Mouse (Mus musculus) midbrain, postnatal 0 days (tissue): Measurements from ENCODE around the gene Gpat3. TPM values are rescaled to one million over a fixed set of nuclear protein-coding genes. Genes with fewer than 3 reads are reported as not detected.

Experiments used
- ATAC-seq: fragments of 200-750 bp; cut with Nextera tagmentation; 2 replicates; pipeline ENCODE4 v1.8.0; 2017; ENCODE audit warnings: moderate number of reproducible peaks, mild to moderate bottlenecking, moderate TSS enrichment, moderate library complexity; ENCODE audit not compliant: low FRiP score
- DNase-seq: peaks from one replicate; pipeline ENCODE4 v3.0.0-alpha.2; 2015; ENCODE audit warnings: low spot score
- H3K27ac ChIP-seq: fragments of 300-500 bp; sonication (generic); 2 replicates; pipeline ENCODE4 v1.5.1; 2014; ENCODE audit warnings: low read depth, mild to moderate bottlenecking, low read length, mixed read lengths
- H3K27me3 ChIP-seq: fragments of 300-500 bp; sonication (generic); 2 replicates; pipeline ENCODE4 v1.6.1; 2014; ENCODE audit warnings: low read length, control low read depth, mixed read lengths; ENCODE audit not compliant: insufficient read depth
- H3K36me3 ChIP-seq: fragments of 300-500 bp; sonication (generic); 2 replicates; pipeline ENCODE4 v1.6.1; 2014; ENCODE audit warnings: low read length, control low read depth, mixed read lengths; ENCODE audit not compliant: insufficient read depth
- H3K4me1 ChIP-seq: fragments of 300-500 bp; sonication (generic); 2 replicates; pipeline ENCODE4 v1.6.1; 2014; ENCODE audit warnings: mild to moderate bottlenecking, control low read depth, antibody characterized with exemption, low read length, mixed read lengths; ENCODE audit not compliant: insufficient read depth
- H3K4me2 ChIP-seq: fragments of 300-500 bp; sonication (generic); 2 replicates; pipeline ENCODE4 v1.6.1; 2014; ENCODE audit warnings: low read depth, mild to moderate bottlenecking, low read length, mixed read lengths; ENCODE audit not compliant: poor library complexity, severe bottlenecking
- H3K4me3 ChIP-seq: fragments of 300-500 bp; sonication (generic); 2 replicates; pipeline ENCODE4 v1.5.1; 2014; ENCODE audit warnings: low read depth, mild to moderate bottlenecking, low read length, moderate library complexity
- H3K9ac ChIP-seq: fragments of 300-500 bp; sonication (generic); replicated peaks from 2 replicates; pipeline ENCODE4 v1.6.1; 2014; ENCODE audit warnings: mild to moderate bottlenecking, low read length, moderate library complexity, mixed read lengths; ENCODE audit not compliant: poor library complexity, severe bottlenecking
- H3K9me3 ChIP-seq: fragments of 300-500 bp; sonication (generic); 2 replicates; pipeline ENCODE4 v1.6.1; 2016; ENCODE audit warnings: low read length, control low read depth
- CTCF ChIP-seq: IDR thresholded peaks from 2 replicates; pipeline ENCODE4 v1.5.1; 2016; ENCODE audit warnings: antibody characterized with exemption, mild to moderate bottlenecking
- WGBS: fragments of 180-500 bp; shearing (Covaris S2); extraction: QIAGEN DNeasy Blood & Tissue Kit; methylation state at CpG from one replicate; pipeline ENCODE4 v1.1.7; 2014; 5-methylcytosine and 5-hydroxymethylcytosine counted together
- polyA plus RNA-seq: library from polyadenylated mRNA; unstranded; fragments of >200 nt; fragmentation: Nextera tagmentation; extraction: Ambion mirVana; gene quantifications from 2 replicates; pipeline ENCODE4 v1.2.1, GENCODE M21; 2015
- total RNA-seq: library from RNA; depleted of rRNA; stranded (reverse); fragments of >200 nt; gene quantifications from 2 replicates; pipeline ENCODE4 v1.2.3, GENCODE M21; 2014

Gpat3 gene
- total and polyA plus RNA-seq, 2 experiments from 2014 or later = 0.83 to 2.0 TPM

DNA sequence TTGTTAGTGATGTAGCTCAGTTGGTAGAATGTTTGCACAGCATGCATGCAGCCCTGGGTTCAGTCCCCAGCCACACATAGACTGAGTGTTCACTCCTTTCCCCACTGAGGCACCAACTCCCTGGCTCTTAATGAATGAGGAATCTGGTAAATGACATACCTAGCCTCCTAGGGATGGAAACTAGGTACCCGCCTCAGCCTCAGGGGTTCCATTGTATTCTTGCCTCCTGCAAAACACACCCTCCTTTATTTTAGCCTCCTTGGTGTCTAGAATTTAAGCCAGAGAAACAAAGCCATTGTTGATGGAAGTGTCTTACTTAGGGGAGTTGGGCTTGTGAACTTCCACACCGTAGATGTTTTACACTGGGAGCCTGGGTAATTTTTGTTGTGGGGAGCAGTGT is 17.6 kb downstream of the Gpat3 start:
- Histone ChIP-seq H3K27ac (no peak overlapping the region), H3K36me3 (no peaks in the 10 kb centered on the region), H3K27me3 (no peaks in the 10 kb centered on the region), H3K9me3 (no peaks in the 10 kb centered on the region), H3K4me2 (no peak overlapping the region), H3K4me3 (no peak overlapping the region), H3K4me1 (no peaks in the 10 kb centered on the region), H3K9ac (no peak overlapping the region)
- no peak for ATAC-seq
- WGBS = 59% methylated on average over 2 of the region's 2 CpGs
- no peak for TF ChIP-seq CTCF
- DNase-seq = no peak

DNA sequence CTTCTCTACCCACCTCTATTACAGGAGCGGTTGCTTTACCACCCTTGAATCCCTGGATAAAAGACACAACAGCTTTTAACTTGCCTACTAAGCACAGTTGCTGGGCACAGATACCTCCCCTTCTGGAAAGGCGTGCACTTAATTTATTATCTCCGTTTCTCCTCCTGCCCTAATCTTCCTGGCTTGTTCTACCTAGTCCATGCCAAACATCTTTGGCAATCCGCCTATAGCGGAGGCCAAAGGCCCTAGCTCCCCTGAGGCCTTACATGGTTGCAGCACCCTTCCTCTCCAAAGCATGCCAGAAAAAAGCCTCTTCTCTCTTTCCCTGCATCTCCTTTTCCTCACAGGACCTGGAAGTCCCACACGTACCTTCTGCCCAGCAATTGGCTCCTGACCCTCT is 18.9 kb downstream of the Gpat3 start:
- ATAC-seq = no peak
- TF ChIP-seq CTCF = no peak

DNA sequence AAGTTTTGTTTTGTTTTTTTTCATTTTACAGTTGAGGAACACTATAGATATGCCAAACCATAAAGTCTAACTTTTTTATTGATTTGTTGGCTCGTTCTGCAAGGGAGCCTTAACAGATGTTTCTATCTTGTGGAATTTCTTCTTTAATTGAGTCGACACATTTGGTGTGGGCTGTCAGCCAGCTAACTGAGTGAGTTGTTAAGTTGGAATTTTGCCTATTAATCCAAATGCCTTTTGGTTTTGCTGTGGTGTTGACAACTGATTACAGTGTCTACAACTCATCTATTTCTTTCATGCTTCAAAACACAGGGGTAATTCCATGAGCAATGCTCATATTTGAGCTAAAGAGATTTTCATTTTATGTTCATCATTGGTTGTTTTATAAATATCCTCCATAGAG is 20.7 kb downstream of the Gpat3 start:
- no peak for DNase-seq
- H3K9ac ChIP-seq = no peak overlapping the region
- no peak for ATAC-seq
- H3K4me1 ChIP-seq = no peaks in the 10 kb centered on the region
- H3K4me3 ChIP-seq = no peak overlapping the region
- 72% methylated on average over 2 of the region's 2 CpGs for WGBS
- H3K27me3 ChIP-seq = no peaks in the 10 kb centered on the region
- H3K27ac ChIP-seq = no peak overlapping the region
- no peaks in the 10 kb centered on the region for H3K9me3 ChIP-seq
- no peak for TF ChIP-seq CTCF
- no peaks in the 10 kb centered on the region for H3K36me3 ChIP-seq
- H3K4me2 ChIP-seq = no peak overlapping the region

More for the DNA sequence above, 18.9 kb downstream of the Gpat3 start:
- no peak for DNase-seq
- Histone ChIP-seq H3K9me3 (no peaks in the 10 kb centered on the region), H3K4me1 (no peaks in the 10 kb centered on the region), H3K27me3 (no peaks in the 10 kb centered on the region), H3K4me2 (no peak overlapping the region), H3K4me3 (no peak overlapping the region), H3K36me3 (no peaks in the 10 kb centered on the region), H3K9ac (no peak overlapping the region), H3K27ac (no peak overlapping the region)
- WGBS = 91% methylated on average over 6 of the region's 6 CpGs

DNA sequence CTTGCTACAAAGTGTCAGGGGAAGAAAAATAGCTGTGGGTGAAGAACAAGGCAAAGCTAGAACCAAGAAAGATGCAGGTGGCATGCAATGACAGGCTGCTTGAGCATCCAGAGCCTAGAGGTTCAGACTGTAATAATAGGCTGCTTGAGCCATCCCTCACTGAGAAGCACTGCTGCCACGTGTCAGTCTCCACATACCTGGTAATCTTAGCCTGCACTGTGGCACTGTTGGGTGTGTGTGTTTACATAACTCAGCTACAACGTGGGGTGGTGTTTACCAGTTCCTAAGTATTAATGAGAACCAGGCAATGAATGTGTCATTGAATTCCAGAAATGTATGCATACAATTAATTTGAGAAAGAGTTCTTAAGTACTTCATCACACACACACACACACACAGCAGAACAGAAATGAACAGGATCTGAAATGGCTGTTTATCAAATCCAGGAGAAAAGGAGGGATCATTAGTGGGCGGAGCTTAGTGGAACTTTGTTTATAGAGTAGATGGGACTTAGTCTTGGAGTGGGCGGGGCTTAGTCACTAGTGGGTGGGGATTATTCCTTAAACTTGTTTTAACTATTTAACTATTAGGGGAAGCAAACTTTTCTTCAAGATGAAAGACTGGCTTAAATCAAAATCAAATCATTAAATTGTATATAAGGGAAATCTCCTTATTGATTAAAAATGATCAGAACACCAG is 23.8 kb downstream of the Gpat3 start:
- no peaks in the 10 kb centered on the region for H3K27me3 ChIP-seq
- no peaks in the 10 kb centered on the region for H3K4me1 ChIP-seq
- H3K36me3 ChIP-seq = no peaks in the 10 kb centered on the region
- ATAC-seq (no peak), DNase-seq (no peak)
- H3K9me3 ChIP-seq = no peaks in the 10 kb centered on the region
- TF ChIP-seq CTCF = no peak
- no peak overlapping the region for H3K4me2 ChIP-seq
- H3K9ac ChIP-seq = no peak overlapping the region
- no peak overlapping the region for H3K4me3 ChIP-seq
- 71% methylated on average over 4 of the region's 4 CpGs for WGBS
- no peak overlapping the region for H3K27ac ChIP-seq

DNA sequence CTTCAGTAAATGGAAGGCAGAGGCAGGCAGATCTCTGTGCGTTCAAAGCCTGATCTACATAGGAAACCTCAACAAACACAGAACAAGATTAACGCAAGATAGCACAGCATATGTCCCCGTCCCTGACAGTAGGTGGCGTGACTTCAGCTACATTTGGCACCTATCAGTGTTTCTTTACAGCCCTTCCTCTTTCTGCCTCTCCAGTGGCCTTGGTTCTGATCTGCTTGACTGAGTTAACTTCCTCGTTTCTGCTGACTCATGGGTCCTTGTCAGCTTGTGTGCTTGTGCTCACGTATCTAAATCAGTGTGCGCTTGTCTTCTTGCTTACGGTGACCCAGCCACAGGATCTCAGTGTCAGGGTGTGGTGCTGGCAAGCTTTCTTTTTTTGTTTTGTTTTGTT is 26.5 kb downstream of the Gpat3 start:
- ATAC-seq = no peak
- Histone ChIP-seq H3K4me3 (no peak overlapping the region), H3K4me2 (no peak overlapping the region), H3K4me1 (no peaks in the 10 kb centered on the region), H3K36me3 (no peaks in the 10 kb centered on the region), H3K27ac (no peak overlapping the region), H3K9ac (no peak overlapping the region), H3K9me3 (no peaks in the 10 kb centered on the region), H3K27me3 (no peaks in the 10 kb centered on the region)
- TF ChIP-seq CTCF = no peak
- WGBS = 88% methylated on average over 8 of the region's 8 CpGs
- no peak for DNase-seq

DNA sequence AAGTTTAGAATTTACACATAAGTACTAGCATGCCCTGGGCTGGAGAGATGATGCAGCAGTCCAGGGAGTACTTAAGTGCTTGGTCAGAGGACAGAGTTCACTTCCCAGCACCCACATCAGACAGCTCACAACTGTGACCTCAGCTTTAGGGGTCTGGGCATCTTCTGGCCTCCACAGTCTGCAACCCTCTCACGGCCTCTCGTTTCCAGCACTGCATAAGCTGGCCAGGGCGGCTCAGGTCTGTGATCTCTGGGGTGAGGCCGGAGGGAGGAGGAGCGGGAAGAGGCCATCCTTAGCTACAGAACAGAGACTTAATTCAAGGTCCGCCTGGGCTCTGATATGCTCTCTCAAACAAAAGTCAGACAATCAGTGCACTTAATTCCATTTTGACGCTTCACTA is 29.2 kb downstream of the Gpat3 start:
- ATAC-seq = no peak
- no peak overlapping the region for H3K9ac ChIP-seq
- TF ChIP-seq CTCF = no peak
- WGBS = 45% methylated on average over 7 of the region's 7 CpGs
- H3K36me3 ChIP-seq = no peaks in the 10 kb centered on the region
- no peak overlapping the region for H3K4me2 ChIP-seq
- H3K27ac ChIP-seq = no peak overlapping the region
- no peak for DNase-seq
- no peaks in the 10 kb centered on the region for H3K9me3 ChIP-seq
- no peaks in the 10 kb centered on the region for H3K4me1 ChIP-seq
- H3K4me3 ChIP-seq = no peak overlapping the region
- H3K27me3 ChIP-seq = no peaks in the 10 kb centered on the region
